Mouse (Mus musculus) heart, adult 10 weeks (tissue): Measurements from ENCODE around the gene P4ha2. TPM values are rescaled to one million over a fixed set of nuclear protein-coding genes. Genes with fewer than 3 reads are reported as not detected.

Experiments
- polyA plus RNA-seq: library from polyadenylated mRNA; stranded (reverse); fragments of 350-450 nt; fragmentation: Illumina TruSeq; extraction: RNeasy Lipid Tissue Mini Kit (QIAGEN cat#74804); gene quantifications from one replicate; pipeline ENCODE4 v1.2.3, GENCODE M21; 2014; ENCODE audit warnings: low read depth, low replicate concordance

The P4ha2 gene
- polyA plus RNA-seq, result 62.3 TPM

DNA sequence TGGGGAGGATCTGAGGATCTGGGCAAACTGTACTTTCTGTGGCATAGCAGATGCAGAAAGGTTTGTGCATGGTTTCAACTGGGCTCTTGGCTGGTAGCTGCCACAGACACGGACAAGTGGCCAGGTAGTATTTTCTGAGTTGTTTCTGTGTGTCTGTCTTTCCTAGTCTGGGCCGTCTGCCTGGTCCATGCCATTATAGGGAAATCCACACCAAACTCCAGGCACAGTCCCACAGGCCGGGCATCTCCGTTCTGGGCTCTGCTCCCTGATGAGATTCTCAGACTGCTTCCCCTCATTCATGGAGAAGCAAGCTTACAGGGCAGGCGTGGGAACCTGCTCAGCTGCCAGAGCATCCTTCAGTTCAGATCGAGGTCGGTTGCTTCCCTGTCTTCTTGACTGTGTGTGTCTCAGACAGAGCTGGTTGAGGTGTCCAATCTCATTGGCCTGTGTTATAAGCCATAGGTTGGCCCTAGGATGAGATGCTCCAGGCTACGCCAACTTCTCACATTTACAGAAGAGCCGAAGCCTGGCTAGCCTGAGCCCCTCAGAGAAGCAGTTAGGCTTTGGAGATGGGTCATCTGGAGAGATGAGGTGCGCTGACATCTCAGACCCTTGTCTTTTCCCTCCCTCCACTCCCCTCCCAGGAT is at the start of gene P4ha2:
P4ha2 (plus strand) TSS at position 51 of the 647 bp plus-strand sequence.

DNA sequence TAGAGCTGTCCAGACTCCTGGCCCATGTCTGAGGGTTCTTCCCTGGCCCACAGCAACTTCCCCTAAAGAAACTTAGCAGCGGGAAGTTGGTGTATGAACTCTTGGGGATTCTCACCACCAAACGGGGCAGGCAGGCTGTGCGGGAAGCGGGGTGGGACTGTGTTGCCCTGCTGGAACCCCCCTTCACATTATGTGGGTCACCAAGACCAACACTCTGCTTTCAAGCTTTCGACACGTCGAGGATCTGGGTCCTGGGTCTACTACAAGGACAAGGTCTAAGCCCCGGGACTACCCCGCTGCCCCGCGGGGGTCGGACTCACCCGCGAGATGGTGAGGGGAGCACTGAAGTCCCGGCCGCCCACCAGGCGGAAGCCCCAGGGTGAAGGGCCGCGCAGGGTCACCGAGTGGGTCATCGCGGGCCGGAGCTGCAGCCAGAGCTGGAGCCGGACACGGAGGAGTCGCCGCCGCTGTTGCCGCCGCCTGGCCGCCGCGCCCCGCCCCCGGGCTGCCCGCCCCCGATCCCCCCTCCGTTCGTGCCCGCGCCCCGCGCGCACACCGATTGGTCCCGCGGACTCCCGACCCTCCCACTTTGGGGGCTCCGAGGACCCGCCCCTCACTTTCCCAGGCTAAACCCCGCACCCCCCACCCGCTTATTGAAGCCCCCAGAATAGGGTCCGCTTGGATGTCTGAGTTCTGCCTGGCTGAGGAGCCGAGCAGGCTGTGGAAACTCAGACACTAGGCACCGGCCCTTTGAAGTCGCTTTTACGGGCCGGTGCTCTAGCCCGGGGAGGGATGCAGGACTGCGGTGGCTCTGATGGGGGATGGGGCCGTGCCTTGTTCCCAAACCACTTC is 31.1 kb upstream of the P4ha2 start, which contains the start of gene Pdlim4:
Pdlim4 (minus strand) TSS at position 495 of the 852 bp plus-strand sequence.

Other genes starting within 250 kb of the P4ha2 start
- 1.5 TPM for gene Gm12216, start 240.8 kb upstream of the P4ha2 start, polyA plus RNA-seq
- 23.7 TPM for gene Slc22a5, start 208.4 kb upstream of the P4ha2 start, polyA plus RNA-seq
- gene Slc22a21, start 119.8 kb upstream of the P4ha2 start, polyA plus RNA-seq, result 1.5 TPM
- 5.7 TPM for gene Slc22a4, start 72.0 kb upstream of the P4ha2 start, polyA plus RNA-seq
- 35.0 TPM for gene Pdlim4, start 31.1 kb upstream of the P4ha2 start, polyA plus RNA-seq
- gene Csf2, start 149.6 kb downstream of the P4ha2 start, polyA plus RNA-seq, result not detected
- not detected for gene Il3, start 167.2 kb downstream of the P4ha2 start, polyA plus RNA-seq
- 9.0 TPM for gene Acsl6, start 203.7 kb downstream of the P4ha2 start, polyA plus RNA-seq